Mouse (Mus musculus) stomach, embryonic 16.5 days (tissue): Measurements from ENCODE around the gene Pcdh7. TPM values are rescaled to one million over a fixed set of nuclear protein-coding genes. Genes with fewer than 3 reads are reported as not detected.

ENCODE experiments used
- ATAC-seq: fragments of 200-750 bp; cut with Nextera tagmentation; 2 replicates; pipeline ENCODE4 v1.8.0; 2017; ENCODE audit warnings: moderate number of reproducible peaks, moderate TSS enrichment; ENCODE audit not compliant: insufficient read depth, low FRiP score
- H3K27ac ChIP-seq: fragments of 300-500 bp; sonication (generic); 2 replicates; pipeline ENCODE4 v1.5.1; 2014; ENCODE audit warnings: low read length
- H3K27me3 ChIP-seq: fragments of 300-500 bp; sonication (generic); 2 replicates; pipeline ENCODE4 v1.6.1; 2014; ENCODE audit warnings: low read length, control low read depth, mixed read lengths; ENCODE audit not compliant: control insufficient read depth, insufficient read depth
- H3K36me3 ChIP-seq: fragments of 300-500 bp; sonication (generic); 2 replicates; pipeline ENCODE4 v1.6.1; 2014; ENCODE audit warnings: low read length; ENCODE audit not compliant: control insufficient read depth, insufficient read depth
- H3K4me1 ChIP-seq: fragments of 300-500 bp; sonication (generic); 2 replicates; pipeline ENCODE4 v1.6.1; 2014; ENCODE audit warnings: low read length, control low read depth, mixed read lengths; ENCODE audit not compliant: control insufficient read depth, insufficient read depth
- H3K4me2 ChIP-seq: fragments of 300-500 bp; sonication (generic); 2 replicates; pipeline ENCODE4 v1.6.1; 2014; ENCODE audit warnings: low read depth, low read length, mixed read lengths
- H3K4me3 ChIP-seq: fragments of 300-500 bp; sonication (generic); replicated peaks from 2 replicates; pipeline ENCODE4 v1.5.1; 2014; ENCODE audit warnings: mild to moderate bottlenecking, low read length
- H3K9ac ChIP-seq: fragments of 300-500 bp; sonication (generic); 2 replicates; pipeline ENCODE4 v1.6.1; 2014; ENCODE audit warnings: low read length
- H3K9me3 ChIP-seq: fragments of 300-500 bp; sonication (generic); replicated peaks from 2 replicates; pipeline ENCODE4 v1.6.1; 2016; ENCODE audit warnings: low read length, control low read depth; ENCODE audit not compliant: control insufficient read depth
- WGBS: fragments of 180-500 bp; shearing (Covaris S2); extraction: QIAGEN DNeasy Blood & Tissue Kit; methylation state at CpG from one replicate; pipeline ENCODE4 v1.1.7; 2014; 5-methylcytosine and 5-hydroxymethylcytosine counted together
- polyA plus RNA-seq: library from polyadenylated mRNA; unstranded; fragments of >200 nt; fragmentation: Nextera tagmentation; extraction: Ambion mirVana; gene quantifications from 2 replicates; pipeline ENCODE4 v1.2.1, GENCODE M21; 2015

Gene Pcdh7
- polyA plus RNA-seq, 1 experiment from 2014 or later, result 9.1 TPM

GRCm38 (mm10) chr5:57717238-57717905, 395 bp upstream of the Pcdh7 start:
- H3K27ac ChIP-seq, result peak overlapping the region; percentile 98
- H3K27me3 ChIP-seq, result peaks cover 7% of the 10 kb centered on the region; the same call in 1 of the 2 replicates
- peaks cover 22% of the 10 kb centered on the region for H3K4me1 ChIP-seq
- no peaks in the 10 kb centered on the region for H3K36me3 ChIP-seq
- peak; percentile 14; the same call in 1 of the 2 replicates for ATAC-seq
- H3K4me3 ChIP-seq, result peak overlapping the region; percentile 75
- H3K9me3 ChIP-seq, result no peaks in the 10 kb centered on the region
- WGBS, result 1% methylated on average over 53 of the region's 53 CpGs
- H3K9ac ChIP-seq, result peak overlapping the region; percentile 87
- peak overlapping the region; percentile 92 for H3K4me2 ChIP-seq

DNA sequence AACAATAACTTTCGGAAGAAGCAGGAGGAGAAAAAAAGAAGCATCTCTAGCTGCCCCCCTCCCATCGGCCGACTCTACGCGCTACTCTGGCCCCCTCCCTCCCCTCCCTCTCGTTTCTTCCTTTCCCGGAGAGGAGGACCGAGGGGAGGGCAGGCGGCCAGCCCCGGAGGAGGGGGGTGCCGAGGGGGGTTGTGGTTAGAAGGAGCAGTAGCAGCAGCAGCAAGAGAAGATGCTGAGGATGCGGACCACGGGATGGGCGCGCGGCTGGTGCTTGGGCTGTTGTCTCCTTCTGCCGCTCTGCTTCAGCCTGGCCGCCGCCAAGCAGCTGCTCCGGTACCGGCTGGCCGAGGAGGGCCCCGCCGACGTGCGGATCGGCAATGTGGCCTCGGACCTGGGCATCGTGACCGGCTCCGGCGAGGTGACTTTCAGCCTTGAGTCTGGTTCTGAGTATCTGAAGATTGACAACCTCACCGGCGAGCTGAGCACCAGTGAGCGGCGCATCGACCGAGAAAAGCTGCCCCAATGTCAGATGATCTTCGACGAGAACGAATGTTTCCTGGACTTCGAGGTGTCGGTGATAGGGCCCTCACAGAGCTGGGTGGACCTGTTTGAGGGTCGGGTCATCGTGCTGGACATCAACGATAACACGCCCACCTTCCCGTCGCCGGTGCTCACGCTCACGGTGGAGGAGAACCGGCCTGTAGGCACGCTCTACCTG, 1.3 kb downstream of the Pcdh7 start:
- no peaks in the 10 kb centered on the region for H3K36me3 ChIP-seq
- peak overlapping the region; percentile 92 for H3K4me2 ChIP-seq
- peak overlapping the region; percentile 75 for H3K4me3 ChIP-seq
- WGBS, result under 1% methylated on average over 50 of the region's 54 CpGs
- peak overlapping the region; percentile 78 for H3K9ac ChIP-seq
- ATAC-seq, result 0 out of 2 replicates have a peak, but pooled peaks have one; percentile 2
- H3K4me1 ChIP-seq, result peaks cover 22% of the 10 kb centered on the region
- H3K27me3 ChIP-seq, result peaks cover 7% of the 10 kb centered on the region; the same call in 1 of the 2 replicates
- no peaks in the 10 kb centered on the region for H3K9me3 ChIP-seq
- peak overlapping the region; percentile 98 for H3K27ac ChIP-seq

DNA sequence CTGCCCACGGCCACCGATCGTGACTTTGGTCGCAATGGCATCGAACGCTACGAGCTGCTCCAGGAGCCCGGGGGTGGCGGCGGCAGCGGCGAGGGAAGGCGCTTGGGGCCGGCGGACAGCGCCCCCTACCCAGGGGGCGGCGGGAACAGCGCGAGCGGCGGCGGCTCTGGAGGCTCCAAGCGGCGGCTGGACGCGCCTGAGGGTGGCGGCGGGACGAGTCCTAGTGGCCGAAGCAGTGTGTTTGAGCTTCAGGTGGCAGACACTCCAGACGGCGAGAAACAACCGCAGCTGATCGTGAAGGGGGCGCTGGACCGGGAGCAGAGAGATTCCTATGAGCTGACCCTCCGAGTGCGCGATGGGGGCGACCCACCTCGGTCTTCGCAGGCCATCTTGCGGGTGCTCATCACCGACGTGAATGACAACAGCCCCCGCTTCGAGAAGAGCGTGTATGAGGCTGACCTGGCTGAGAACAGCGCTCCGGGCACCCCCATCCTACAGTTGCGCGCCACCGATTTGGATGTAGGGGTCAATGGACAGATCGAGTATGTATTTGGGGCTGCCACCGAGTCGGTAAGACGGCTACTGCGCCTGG, 1.9 kb downstream of the Pcdh7 start:
- WGBS, result under 1% methylated on average over 59 of the region's 59 CpGs
- Histone ChIP-seq H3K4me2 (peak overlapping the region; percentile 92), H3K27me3 (peaks cover 7% of the 10 kb centered on the region; the same call in 1 of the 2 replicates), H3K4me3 (peak overlapping the region; percentile 75), H3K9ac (peak overlapping the region; percentile 78), H3K4me1 (peaks cover 22% of the 10 kb centered on the region), H3K9me3 (no peaks in the 10 kb centered on the region), H3K36me3 (no peaks in the 10 kb centered on the region), H3K27ac (no peak overlapping the region; the same call in 1 of the 2 replicates)
- no peak for ATAC-seq

GRCm38 (mm10) chr5:57720206-57720880, 2.6 kb downstream of the Pcdh7 start:
- H3K4me2 ChIP-seq, result peak overlapping the region; percentile 92
- H3K4me1 ChIP-seq, result peaks cover 22% of the 10 kb centered on the region
- peak overlapping the region; percentile 78 for H3K9ac ChIP-seq
- WGBS, result 8% methylated on average over 34 of the region's 34 CpGs
- ATAC-seq, result no peak
- no peaks in the 10 kb centered on the region for H3K36me3 ChIP-seq
- no peak overlapping the region for H3K27ac ChIP-seq
- H3K27me3 ChIP-seq, result peaks cover 7% of the 10 kb centered on the region; the same call in 1 of the 2 replicates
- peak overlapping the region; percentile 75 for H3K4me3 ChIP-seq
- no peaks in the 10 kb centered on the region for H3K9me3 ChIP-seq

- H3K9ac ChIP-seq, result 0 out of 2 replicates have a peak overlapping the region, but pooled peaks have one; percentile 78
Measured at GRCm38 (mm10) chr5:57721148-57721712, 3.5 kb downstream of the Pcdh7 start.

DNA sequence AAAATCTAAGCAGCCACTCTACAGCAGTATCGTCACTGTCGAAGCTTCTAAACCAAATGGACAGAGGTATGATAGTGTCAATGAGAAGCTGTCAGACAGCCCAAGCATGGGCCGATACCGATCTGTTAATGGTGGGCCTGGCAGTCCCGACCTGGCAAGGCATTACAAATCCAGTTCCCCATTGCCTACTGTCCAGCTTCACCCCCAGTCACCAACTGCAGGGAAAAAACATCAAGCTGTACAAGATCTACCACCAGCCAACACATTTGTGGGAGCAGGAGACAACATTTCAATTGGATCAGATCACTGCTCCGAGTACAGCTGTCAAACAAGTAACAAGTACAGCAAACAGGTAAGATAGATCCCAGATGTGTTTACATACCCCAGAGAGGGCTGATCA, 4.2 kb downstream of the Pcdh7 start:
- WGBS, result 29% methylated on average over 6 of the region's 6 CpGs
- ATAC-seq, result no peak

More at GRCm38 (mm10) chr5:57721148-57721712, 3.5 kb downstream of the Pcdh7 start:
- peak overlapping the region; percentile 75 for H3K4me3 ChIP-seq
- H3K4me2 ChIP-seq, result peak overlapping the region; percentile 92
- peaks cover 22% of the 10 kb centered on the region for H3K4me1 ChIP-seq
- H3K27me3 ChIP-seq, result peaks cover 7% of the 10 kb centered on the region; the same call in 1 of the 2 replicates
- no peaks in the 10 kb centered on the region for H3K36me3 ChIP-seq
- WGBS, result 45% methylated on average over 8 of the region's 8 CpGs
- ATAC-seq, result no peak
- H3K27ac ChIP-seq, result no peak overlapping the region
- no peaks in the 10 kb centered on the region for H3K9me3 ChIP-seq

DNA sequence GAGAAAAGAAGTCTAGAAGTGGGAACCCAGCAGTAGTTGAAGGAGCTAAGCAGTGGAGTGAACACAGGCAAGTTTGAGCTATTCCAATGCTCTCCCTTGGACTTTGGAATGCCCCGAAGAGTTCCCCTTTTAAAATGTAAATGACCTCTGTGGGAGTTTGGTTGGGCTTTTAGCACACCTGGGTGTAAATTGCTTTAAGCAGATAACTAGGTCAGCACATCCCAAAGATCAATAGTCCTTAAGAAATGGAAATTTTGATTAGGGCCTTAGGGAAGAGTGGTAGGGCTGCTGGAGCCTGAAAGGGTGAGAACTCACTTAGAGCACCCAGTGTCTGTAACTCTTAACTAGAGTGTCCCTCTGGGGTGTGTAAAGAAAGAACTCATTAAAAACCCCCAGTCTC, 15.7 kb downstream of the Pcdh7 start:
- no peak overlapping the region for H3K4me2 ChIP-seq
- no peaks in the 10 kb centered on the region for H3K9me3 ChIP-seq
- H3K9ac ChIP-seq, result no peak overlapping the region
- 42% methylated on average over 1 of the region's 1 CpGs for WGBS
- no peaks in the 10 kb centered on the region for H3K4me1 ChIP-seq
- no peak overlapping the region for H3K27ac ChIP-seq
- no peak for ATAC-seq
- no peaks in the 10 kb centered on the region for H3K36me3 ChIP-seq
- no peaks in the 10 kb centered on the region for H3K27me3 ChIP-seq
- H3K4me3 ChIP-seq, result no peak overlapping the region

More for the DNA sequence above, 4.2 kb downstream of the Pcdh7 start:
- H3K27me3 ChIP-seq, result peaks cover 7% of the 10 kb centered on the region; the same call in 1 of the 2 replicates
- H3K27ac ChIP-seq, result no peak overlapping the region
- H3K4me2 ChIP-seq, result peak overlapping the region; percentile 92
- peak overlapping the region; percentile 75 for H3K4me3 ChIP-seq
- H3K36me3 ChIP-seq, result no peaks in the 10 kb centered on the region
- H3K9ac ChIP-seq, result peak overlapping the region; percentile 34
- H3K9me3 ChIP-seq, result no peaks in the 10 kb centered on the region
- peaks cover 22% of the 10 kb centered on the region for H3K4me1 ChIP-seq

- Histone ChIP-seq H3K27ac (no peak overlapping the region), H3K36me3 (no peaks in the 10 kb centered on the region), H3K27me3 (no peaks in the 10 kb centered on the region), H3K9me3 (no peaks in the 10 kb centered on the region), H3K4me1 (no peaks in the 10 kb centered on the region), H3K4me2 (no peak overlapping the region), H3K9ac (no peak overlapping the region), H3K4me3 (no peak overlapping the region)
- no peak for ATAC-seq
- 84% methylated on average over 6 of the region's 6 CpGs for WGBS
Measured at GRCm38 (mm10) chr5:57735723-57736122, 18.0 kb downstream of the Pcdh7 start.
